Mouse (Mus musculus): ENCODE measurements at regions not wholly inside any gene's neighbourhood (a gene's known extent, or its start where the extent isn't known, plus 50 kb on each side); places are given as distances from the start of the nearest gene placed in this dataset.

GRCm38 (mm10) chr9:52376914-52377313 lies 208.5 kb upstream of the Zc3h12c start:
- WGBS: 90% methylated on average over 3 of the region's 3 CpGs
- Histone ChIP-seq H3K4me3 (no peak overlapping the region), H3K4me1 (no peaks in the 10 kb centered on the region), H3K36me3 (no peaks in the 10 kb centered on the region), H3K27me3 (no peaks in the 10 kb centered on the region), H3K27ac (no peak overlapping the region), H3K9ac (no peak overlapping the region), H3K9me3 (no peaks in the 10 kb centered on the region), H3K4me2 (replicated peaks) (no peak overlapping the region)
- ATAC-seq (ENCODE audit: insufficient number of reproducible peaks, insufficient read depth, low FRiP score, low TSS enrichment): no peak

DNA sequence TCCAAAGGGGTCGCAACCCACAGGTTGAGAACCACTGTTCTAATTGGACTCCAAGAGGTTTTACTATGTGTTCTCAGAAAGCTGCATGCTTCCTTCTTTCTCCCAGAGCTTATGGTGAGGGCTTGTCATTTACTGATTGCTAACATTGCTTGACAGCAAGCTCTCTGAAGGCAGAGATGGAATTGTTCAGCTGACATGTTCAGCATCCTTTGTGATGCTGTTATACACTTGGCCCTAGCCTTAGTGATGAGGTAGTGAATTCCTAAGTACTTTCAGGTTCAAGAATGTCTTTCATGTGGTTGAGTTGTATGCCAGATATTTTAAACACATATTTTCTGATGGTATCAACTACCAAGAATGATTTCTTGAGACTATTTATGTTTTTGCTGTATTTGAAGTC lies 202.9 kb upstream of the Zc3h12c start:
- H3K4me2 ChIP-seq (replicated peaks): no peak overlapping the region
- no peak overlapping the region for H3K9ac ChIP-seq
- H3K36me3 ChIP-seq: no peaks in the 10 kb centered on the region
- 79% methylated on average over 1 of the region's 1 CpGs for WGBS
- no peak for ATAC-seq (ENCODE audit: insufficient number of reproducible peaks, insufficient read depth, low FRiP score, low TSS enrichment)
- H3K9me3 ChIP-seq: no peaks in the 10 kb centered on the region
- H3K4me1 ChIP-seq: no peaks in the 10 kb centered on the region
- no peaks in the 10 kb centered on the region for H3K27me3 ChIP-seq
- no peak overlapping the region for H3K27ac ChIP-seq
- no peak overlapping the region for H3K4me3 ChIP-seq

DNA sequence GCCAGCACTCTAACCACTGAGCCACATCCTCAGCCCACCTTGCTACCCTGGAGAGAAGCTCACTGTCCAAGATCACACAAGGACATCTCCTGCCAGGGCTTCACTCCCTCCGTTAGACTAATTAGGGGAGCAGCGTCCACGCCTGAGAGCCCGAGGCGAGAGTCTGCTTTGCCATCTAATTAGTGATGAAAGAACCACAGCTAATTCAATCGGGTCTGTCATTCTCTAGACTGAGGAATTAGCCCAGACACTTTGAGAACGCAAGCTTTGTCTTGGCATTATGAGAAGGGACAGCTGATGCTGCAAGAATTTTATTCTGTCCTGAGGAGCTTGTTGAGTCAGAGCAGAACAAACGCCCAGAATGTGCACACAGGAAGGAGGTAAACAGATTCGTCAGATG lies 200.5 kb upstream of the Zc3h12c start:
- Histone ChIP-seq H3K4me3 (no peak overlapping the region), H3K9ac (no peak overlapping the region), H3K27ac (no peak overlapping the region), H3K4me2 (replicated peaks) (no peak overlapping the region), H3K4me1 (no peaks in the 10 kb centered on the region), H3K9me3 (no peaks in the 10 kb centered on the region), H3K27me3 (no peaks in the 10 kb centered on the region), H3K36me3 (no peaks in the 10 kb centered on the region)
- WGBS: 22% methylated on average over 9 of the region's 9 CpGs
- ATAC-seq (ENCODE audit: insufficient number of reproducible peaks, insufficient read depth, low FRiP score, low TSS enrichment): no peak

GRCm38 (mm10) chr9:52368080-52368479 lies 199.7 kb upstream of the Zc3h12c start:
- no peaks in the 10 kb centered on the region for H3K27me3 ChIP-seq
- 84% methylated on average over 3 of the region's 3 CpGs for whole genome bisulfite sequencing
- no peak overlapping the region for H3K27ac ChIP-seq
- H3K36me3 ChIP-seq: no peaks in the 10 kb centered on the region
- H3K4me1 ChIP-seq: no peaks in the 10 kb centered on the region
- ATAC-seq (ENCODE audit: insufficient number of reproducible peaks, insufficient read depth, low FRiP score, low TSS enrichment): no peak
- H3K9me3 ChIP-seq: no peaks in the 10 kb centered on the region
- H3K4me2 ChIP-seq (replicated peaks): no peak overlapping the region
- no peak overlapping the region for H3K9ac ChIP-seq
- H3K4me3 ChIP-seq: no peak overlapping the region

DNA sequence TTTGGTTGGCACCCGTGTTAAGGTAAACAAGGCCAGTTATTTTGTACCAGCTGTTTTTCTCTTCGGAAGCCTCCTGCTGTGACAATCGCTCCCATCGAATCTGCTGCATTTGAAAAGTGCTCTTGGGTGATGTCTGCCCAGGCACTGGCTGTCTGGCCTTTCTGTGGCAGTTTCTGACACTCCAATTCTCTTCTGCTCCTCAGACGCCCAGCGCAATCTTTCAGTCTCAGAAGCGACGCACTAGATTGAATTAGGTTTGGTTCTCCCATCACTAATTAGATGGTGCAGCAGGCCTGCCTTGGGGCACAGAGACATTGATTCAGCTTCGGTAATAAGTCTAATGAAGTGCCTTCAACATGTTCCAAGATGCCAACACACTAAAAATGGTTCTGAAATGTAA lies 197.7 kb upstream of the Zc3h12c start:
- no peaks in the 10 kb centered on the region for H3K9me3 ChIP-seq
- no peak for ATAC-seq (ENCODE audit: insufficient number of reproducible peaks, insufficient read depth, low FRiP score, low TSS enrichment)
- H3K4me2 ChIP-seq (replicated peaks): no peak overlapping the region
- no peak overlapping the region for H3K4me3 ChIP-seq
- 52% methylated on average over 9 of the region's 9 CpGs for WGBS
- no peak overlapping the region for H3K9ac ChIP-seq
- H3K27me3 ChIP-seq: no peaks in the 10 kb centered on the region
- no peak overlapping the region for H3K27ac ChIP-seq
- H3K36me3 ChIP-seq: no peaks in the 10 kb centered on the region
- H3K4me1 ChIP-seq: no peaks in the 10 kb centered on the region

GRCm38 (mm10) chr9:52361599-52361998 lies 193.2 kb upstream of the Zc3h12c start:
- H3K27me3 ChIP-seq: no peaks in the 10 kb centered on the region

GRCm38 (mm10) chr9:52359416-52359815 lies 191.0 kb upstream of the Zc3h12c start:
- H3K4me1 ChIP-seq: no peaks in the 10 kb centered on the region
- WGBS: 58% methylated on average over 3 of the region's 3 CpGs
- H3K9me3 ChIP-seq: no peaks in the 10 kb centered on the region
- no peak overlapping the region for H3K9ac ChIP-seq
- H3K4me2 ChIP-seq (replicated peaks): no peak overlapping the region
- no peaks in the 10 kb centered on the region for H3K27me3 ChIP-seq
- ATAC-seq (ENCODE audit: insufficient number of reproducible peaks, insufficient read depth, low FRiP score, low TSS enrichment): no peak
- H3K4me3 ChIP-seq: no peak overlapping the region
- H3K36me3 ChIP-seq: no peaks in the 10 kb centered on the region
- H3K27ac ChIP-seq: no peak overlapping the region

More at GRCm38 (mm10) chr9:52361599-52361998, 193.2 kb upstream of the Zc3h12c start:
- no peaks in the 10 kb centered on the region for H3K4me1 ChIP-seq
- ATAC-seq (ENCODE audit: insufficient number of reproducible peaks, insufficient read depth, low FRiP score, low TSS enrichment): no peak
- no peak overlapping the region for H3K9ac ChIP-seq
- no peak overlapping the region for H3K4me3 ChIP-seq
- no peak overlapping the region for H3K4me2 ChIP-seq (replicated peaks)
- WGBS: 83% methylated on average over 2 of the region's 2 CpGs
- no peaks in the 10 kb centered on the region for H3K9me3 ChIP-seq
- H3K27ac ChIP-seq: no peak overlapping the region
- no peaks in the 10 kb centered on the region for H3K36me3 ChIP-seq

GRCm38 (mm10) chr9:52356549-52356948 lies 188.2 kb upstream of the Zc3h12c start:
- Histone ChIP-seq H3K36me3 (no peaks in the 10 kb centered on the region), H3K27ac (no peak overlapping the region), H3K4me2 (replicated peaks) (no peak overlapping the region), H3K27me3 (no peaks in the 10 kb centered on the region), H3K9me3 (no peaks in the 10 kb centered on the region), H3K4me3 (no peak overlapping the region), H3K4me1 (no peaks in the 10 kb centered on the region), H3K9ac (no peak overlapping the region)
- WGBS: 81% methylated on average over 3 of the region's 3 CpGs
- no peak for ATAC-seq (ENCODE audit: insufficient number of reproducible peaks, insufficient read depth, low FRiP score, low TSS enrichment)

- Histone ChIP-seq H3K4me3 (no peak overlapping the region), H3K4me1 (no peaks in the 10 kb centered on the region), H3K27me3 (no peaks in the 10 kb centered on the region), H3K36me3 (no peaks in the 10 kb centered on the region), H3K27ac (no peak overlapping the region), H3K4me2 (replicated peaks) (no peak overlapping the region), H3K9ac (no peak overlapping the region), H3K9me3 (no peaks in the 10 kb centered on the region)
- no peak for ATAC-seq (ENCODE audit: insufficient number of reproducible peaks, insufficient read depth, low FRiP score, low TSS enrichment)
- WGBS: 77% methylated on average over 10 of the region's 10 CpGs
These were observed 187.0 kb upstream of the Zc3h12c start for GRCm38 (mm10) chr9:52355187-52355982.

DNA sequence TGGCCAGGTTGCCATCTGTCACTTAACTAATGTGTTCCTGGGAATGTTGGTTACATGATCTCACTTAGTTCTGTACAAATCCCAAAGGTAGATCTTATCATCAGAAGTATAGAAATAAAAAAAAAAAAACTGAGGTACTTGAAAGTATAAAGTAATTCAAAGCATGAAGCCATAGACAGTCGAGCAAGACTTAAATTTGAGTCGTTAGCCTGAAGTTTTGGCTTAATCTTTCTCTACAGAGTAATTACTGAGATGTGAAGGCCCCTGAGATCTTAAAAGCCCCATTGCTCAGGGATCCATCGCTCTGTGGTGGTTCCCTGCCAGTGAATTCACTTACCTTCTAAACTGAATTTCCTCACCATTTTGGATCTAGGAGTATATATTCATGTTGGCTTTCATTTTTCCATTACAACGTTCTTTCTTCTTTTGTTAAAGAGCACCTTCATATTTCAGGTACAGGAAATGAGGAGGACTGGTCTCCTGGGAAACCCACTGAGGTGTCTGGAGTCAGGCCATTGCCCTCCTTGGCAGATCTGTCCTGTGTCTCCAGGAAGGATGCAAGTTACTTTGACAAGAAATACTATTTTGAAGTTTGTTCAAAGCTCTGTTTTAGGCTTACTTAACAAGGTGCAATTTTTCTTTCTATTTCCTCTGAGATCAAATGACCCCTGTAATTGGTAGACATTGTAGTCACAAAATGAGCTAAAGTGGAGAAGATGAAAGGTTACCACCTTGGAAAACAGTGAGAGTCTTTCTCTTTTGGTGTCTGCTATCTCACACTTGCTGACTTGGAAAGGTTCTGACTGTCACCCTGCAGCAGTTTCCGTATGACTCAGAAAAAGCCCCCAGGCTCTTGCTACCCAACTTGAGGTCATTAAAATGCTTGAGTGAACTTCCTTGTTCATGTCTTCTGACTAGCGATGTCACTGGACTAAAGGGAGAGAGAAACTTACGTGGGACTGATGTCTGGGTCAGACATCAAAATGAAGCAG lies 180.5 kb upstream of the Zc3h12c start:
- Histone ChIP-seq H3K4me1 (no peaks in the 10 kb centered on the region), H3K4me3 (no peak overlapping the region), H3K36me3 (no peaks in the 10 kb centered on the region), H3K9me3 (no peaks in the 10 kb centered on the region), H3K4me2 (replicated peaks) (no peak overlapping the region), H3K9ac (no peak overlapping the region), H3K27me3 (no peaks in the 10 kb centered on the region), H3K27ac (no peak overlapping the region)
- 73% methylated on average over 7 of the region's 7 CpGs for WGBS
- no peak for ATAC-seq (ENCODE audit: insufficient number of reproducible peaks, insufficient read depth, low FRiP score, low TSS enrichment)

DNA sequence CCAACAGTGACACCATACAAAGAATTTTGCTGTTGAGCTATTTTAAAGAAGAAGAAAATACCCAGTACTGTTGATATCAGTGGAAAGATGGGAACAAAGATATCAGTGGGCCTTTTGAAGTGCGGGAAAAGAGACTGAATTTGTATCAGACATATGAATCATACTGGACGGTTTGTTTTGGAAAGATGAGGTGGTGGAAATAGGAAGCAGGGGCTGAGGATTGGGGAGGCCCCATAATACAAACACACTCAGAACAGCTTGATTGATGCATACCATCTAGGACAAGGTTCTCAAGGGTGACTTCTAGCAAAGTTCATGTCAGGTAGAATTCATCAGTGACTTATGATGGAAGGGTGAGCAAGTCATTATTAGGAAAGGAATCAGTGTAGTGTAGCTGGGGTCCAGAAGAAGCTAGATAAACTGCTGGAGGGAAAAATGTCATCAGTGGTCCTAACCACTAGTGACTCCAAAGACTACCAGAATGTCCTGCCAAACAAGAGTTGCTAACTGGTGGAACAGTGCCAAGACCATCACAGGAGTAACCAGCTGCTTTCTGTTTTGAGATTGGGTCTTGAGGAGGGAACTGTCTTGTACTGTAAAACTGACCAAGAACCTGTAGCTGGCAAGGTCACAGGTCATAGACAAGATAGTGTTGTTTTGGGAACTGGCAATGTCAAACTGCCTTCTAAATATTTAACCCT lies 176.0 kb upstream of the Zc3h12c start:
- no peak overlapping the region for H3K4me3 ChIP-seq
- no peaks in the 10 kb centered on the region for H3K4me1 ChIP-seq
- no peaks in the 10 kb centered on the region for H3K27me3 ChIP-seq
- no peak overlapping the region for H3K9ac ChIP-seq
- no peak for ATAC-seq (ENCODE audit: insufficient number of reproducible peaks, insufficient read depth, low FRiP score, low TSS enrichment)
- 70% methylated on average over 2 of the region's 2 CpGs for WGBS
- H3K27ac ChIP-seq: no peak overlapping the region
- no peaks in the 10 kb centered on the region for H3K9me3 ChIP-seq
- no peak overlapping the region for H3K4me2 ChIP-seq (replicated peaks)
- H3K36me3 ChIP-seq: no peaks in the 10 kb centered on the region

Measured in embryonic facial prominence, embryonic 12.5 days (tissue).